Mouse (Mus musculus): ENCODE measurements at regions not wholly inside any gene's neighbourhood (a gene's known extent, or its start where the extent isn't known, plus 50 kb on each side); places are given as distances from the start of the nearest gene placed in this dataset.

DNA sequence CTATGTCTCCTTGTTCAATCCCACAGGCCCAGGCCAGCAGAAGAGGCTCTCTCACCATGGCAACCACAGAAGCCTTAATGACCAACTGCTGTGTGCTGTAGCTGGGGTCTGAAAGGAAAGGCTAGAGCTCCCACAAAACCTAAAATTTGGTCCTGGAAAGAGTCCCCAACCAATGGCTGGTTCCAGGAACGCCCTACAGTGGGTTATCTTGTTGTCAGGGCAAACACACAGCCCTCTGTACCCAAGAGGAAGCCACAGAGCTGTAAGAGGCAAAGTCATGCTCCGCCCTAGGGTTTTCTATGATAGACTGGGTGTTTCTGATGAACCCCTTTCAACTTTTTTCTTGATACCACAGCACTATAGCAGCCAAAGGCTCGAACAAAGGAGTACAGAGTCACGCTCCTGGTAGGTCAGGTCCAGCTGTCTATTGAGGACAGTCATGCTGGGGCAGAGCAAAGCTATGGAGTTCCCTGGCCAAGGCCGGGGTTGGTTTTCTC lies 392.0 kb downstream of the Sox9 start:
- no peak for TF ChIP-seq POLR2A (IDR thresholded peaks at IDR 0.05; ENCODE audit: insufficient read length, low read depth)
- TF ChIP-seq POLR2AphosphoS2 (IDR thresholded peaks at IDR 0.05; ENCODE audit: insufficient read length, low read depth), result no peak
- TF ChIP-seq E2F4 (IDR thresholded peaks at IDR 0.05; ENCODE audit: insufficient read depth), result no peak
- no peak for TF ChIP-seq MAX (IDR thresholded peaks at IDR 0.05; ENCODE audit: low read depth)
- no peak for TF ChIP-seq TCF3 (IDR thresholded peaks at IDR 0.05; ENCODE audit: insufficient read length, low read depth)
- TF ChIP-seq MYOD1 (IDR thresholded peaks at IDR 0.05; ENCODE audit: control insufficient read depth in 1 of 3, insufficient read length in 2 of 3, low read depth in 2 of 3), result no peak
- TF ChIP-seq MYOG (IDR thresholded peaks at IDR 0.05; ENCODE audit: control insufficient read depth in 1 of 3, insufficient read depth in 1 of 3, insufficient read length in 2 of 3, low read depth in 2 of 3), result no peak
- TF ChIP-seq SRF (IDR thresholded peaks at IDR 0.05; ENCODE audit: control insufficient read depth, insufficient read length, low read depth), result no peak
- TF ChIP-seq CEBPB (IDR thresholded peaks at IDR 0.05; ENCODE audit: insufficient read depth, poor library complexity, severe bottlenecking), result no peak
- TF ChIP-seq USF1 (IDR thresholded peaks at IDR 0.05; ENCODE audit: low read depth), result no peak
- no peak for TF ChIP-seq TCF12 (IDR thresholded peaks at IDR 0.05; ENCODE audit: insufficient read depth, poor library complexity, severe bottlenecking)
- TF ChIP-seq REST (IDR thresholded peaks at IDR 0.05; ENCODE audit: insufficient read depth, insufficient read length), result no peak

All from myocyte (in vitro differentiated cells).